Mouse (Mus musculus) megakaryocyte, embryonic 14.5 days (primary cell): Measurements from ENCODE around the gene Tada2b. TPM values are rescaled to one million over a fixed set of nuclear protein-coding genes. Genes with fewer than 3 reads are reported as not detected.

Experiments used
- H3K27me3 ChIP-seq: replicated peaks from 2 replicates; pipeline ENCODE3; 2012; ENCODE audit warnings: inconsistent platforms
- H3K36me3 ChIP-seq: replicated peaks from 2 replicates; pipeline ENCODE3; 2012; ENCODE audit warnings: low read length, inconsistent platforms, mixed read lengths
- H3K4me1 ChIP-seq: 2 replicates; pipeline ENCODE4 v1.6.1; 2012; ENCODE audit warnings: inconsistent platforms
- H3K4me3 ChIP-seq: replicated peaks from 2 replicates; pipeline ENCODE3; 2012; ENCODE audit warnings: moderate library complexity, mild to moderate bottlenecking, inconsistent platforms
- H3K9me3 ChIP-seq: 2 replicates; pipeline ENCODE4 v1.6.1; 2012; ENCODE audit warnings: inconsistent platforms
- FLI1 ChIP-seq: IDR thresholded peaks from 2 replicates; pipeline ENCODE4 v1.6.1; 2012; ENCODE audit warnings: low read length, inconsistent platforms, mixed read lengths
- GATA1 ChIP-seq: IDR thresholded peaks from 3 replicates; pipeline ENCODE4 v1.6.1; 2012; ENCODE audit warnings: mixed read lengths, low read length, inconsistent platforms, borderline replicate concordance
- polyA plus RNA-seq: library from polyadenylated mRNA; stranded (reverse); fragments of >175 nt; gene quantifications from 2 replicates; pipeline ENCODE4 v1.2.3, GENCODE M21; 2012; ENCODE audit warnings: low replicate concordance; ENCODE audit not compliant: insufficient read depth

Tada2b gene
- polyA plus RNA-seq, 1 experiment, result 37.5 TPM

DNA sequence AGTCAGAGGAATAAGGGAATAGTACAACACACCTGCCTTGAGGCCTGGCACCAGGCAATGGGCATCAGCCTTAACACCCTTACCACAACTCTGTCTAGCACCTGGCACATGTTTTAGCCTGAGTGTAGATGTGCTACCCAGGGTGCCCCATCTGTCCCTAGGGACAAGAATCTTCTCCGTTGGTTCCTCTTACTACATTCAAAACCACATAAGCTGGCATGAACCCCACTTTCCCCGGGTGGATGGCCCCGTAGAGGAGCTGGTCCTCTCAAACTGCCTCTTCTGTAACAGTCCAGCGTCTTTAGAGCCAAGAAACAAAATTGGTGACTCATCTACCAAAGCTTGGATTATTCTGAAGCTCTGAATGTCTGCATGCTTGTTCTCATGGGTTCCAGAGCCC, 3.7 kb downstream of the Tada2b start:
- H3K4me1 ChIP-seq, result peaks cover 92% of the 10 kb centered on the region
- TF ChIP-seq GATA1 (no peak), FLI1 (no peak)
- no peaks in the 10 kb centered on the region for H3K9me3 ChIP-seq
- peak overlapping the region; percentile 94 for H3K4me3 ChIP-seq
- peaks cover 63% of the 10 kb centered on the region for H3K36me3 ChIP-seq
- H3K27me3 ChIP-seq, result peaks cover 6% of the 10 kb centered on the region

DNA sequence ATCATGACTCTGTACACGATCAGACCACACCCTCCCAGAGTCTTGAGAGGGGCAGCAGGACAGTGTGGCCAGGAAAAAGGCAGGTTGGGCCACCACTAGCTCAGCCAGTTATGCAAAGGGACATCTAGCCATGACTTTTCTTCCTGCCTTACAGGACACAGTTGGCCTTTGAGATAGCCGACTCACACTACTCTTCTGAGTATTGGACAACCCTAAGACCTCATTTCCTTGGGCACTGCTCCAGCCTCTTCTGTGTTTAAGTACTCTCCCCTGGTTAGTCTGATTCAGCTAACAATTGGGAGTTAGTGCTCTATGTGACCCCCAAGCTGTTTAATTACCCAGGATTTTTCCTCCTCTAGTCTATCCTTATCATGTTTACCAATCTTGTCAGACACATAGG, 4.3 kb downstream of the Tada2b start:
- Histone ChIP-seq H3K4me3 (peak overlapping the region; percentile 94), H3K9me3 (no peaks in the 10 kb centered on the region), H3K4me1 (peaks cover 91% of the 10 kb centered on the region), H3K36me3 (peaks cover 67% of the 10 kb centered on the region), H3K27me3 (no peaks in the 10 kb centered on the region)
- TF ChIP-seq GATA1 (0 out of 3 replicates have a peak, but pooled peaks have one; percentile 12), FLI1 (no peak)

DNA sequence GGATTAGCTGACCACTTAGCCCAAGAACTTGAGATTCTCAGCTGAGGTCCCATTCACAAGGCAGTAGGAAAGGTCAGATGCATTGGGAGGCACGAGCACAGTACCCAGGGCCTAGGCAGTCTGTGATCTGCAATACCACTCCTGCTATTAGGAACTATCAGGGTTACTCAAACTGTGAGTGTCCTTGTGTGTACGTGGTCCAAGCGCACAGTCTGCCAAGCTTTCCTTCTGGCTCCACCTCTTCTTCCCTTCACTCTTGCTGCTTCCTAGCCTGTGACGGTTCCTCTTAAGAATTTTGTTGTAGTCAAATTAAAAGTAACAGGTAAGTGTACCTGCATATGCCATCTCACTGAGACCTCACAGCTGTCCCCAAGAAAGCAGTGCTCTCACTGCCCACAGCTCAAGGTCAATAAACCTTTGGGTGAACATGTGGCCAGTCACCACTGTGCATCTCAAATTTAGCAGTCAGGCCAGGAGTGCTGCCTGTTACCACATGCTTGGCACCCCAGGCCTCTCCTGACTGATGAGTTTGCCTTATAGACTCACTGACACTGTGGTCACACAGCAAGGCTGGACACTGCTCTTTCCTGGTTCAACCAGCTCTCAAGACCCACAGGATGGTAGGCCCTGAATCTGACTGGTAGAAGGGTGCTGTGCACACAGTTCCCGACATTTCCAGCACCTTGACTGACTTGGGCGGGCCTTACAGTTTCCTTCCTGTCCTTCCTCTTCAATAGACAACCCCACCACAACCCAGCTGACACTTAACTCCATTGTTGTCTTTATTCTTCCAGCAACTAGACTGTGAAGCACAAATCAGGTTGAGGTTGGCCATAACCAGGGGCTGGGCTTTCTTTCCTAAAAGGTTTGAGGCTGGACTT, 5.3 kb downstream of the Tada2b start:
- TF ChIP-seq GATA1 (no peak), FLI1 (no peak)
- Histone ChIP-seq H3K36me3 (peaks cover 74% of the 10 kb centered on the region), H3K9me3 (no peaks in the 10 kb centered on the region), H3K4me3 (peak overlapping the region; percentile 94), H3K27me3 (no peaks in the 10 kb centered on the region), H3K4me1 (peaks cover 96% of the 10 kb centered on the region)

DNA sequence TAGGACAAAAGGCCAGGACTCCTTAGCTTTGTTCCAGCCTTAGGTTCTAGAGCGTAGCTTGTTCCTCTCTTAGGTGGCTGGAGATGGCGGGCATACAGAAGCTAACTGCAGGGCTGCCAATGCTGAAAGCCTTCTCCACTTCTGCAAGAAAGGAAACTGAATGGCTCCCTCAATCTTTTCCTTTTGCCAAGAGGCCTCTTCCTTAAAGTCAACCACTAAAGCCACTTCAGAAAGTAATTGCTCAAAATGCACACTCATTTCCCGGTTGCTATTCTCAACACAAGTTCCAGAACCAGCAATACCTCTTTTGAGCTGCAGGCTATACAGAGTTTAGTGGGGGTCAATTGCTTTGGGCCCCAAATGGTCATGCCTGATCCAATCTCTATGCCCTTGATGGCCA, 6.6 kb downstream of the Tada2b start:
- no peaks in the 10 kb centered on the region for H3K9me3 ChIP-seq
- peak overlapping the region; percentile 86 for H3K4me3 ChIP-seq
- no peak for TF ChIP-seq GATA1
- TF ChIP-seq FLI1, result no peak
- peaks cover 80% of the 10 kb centered on the region for H3K36me3 ChIP-seq
- peaks cover 95% of the 10 kb centered on the region for H3K4me1 ChIP-seq
- no peaks in the 10 kb centered on the region for H3K27me3 ChIP-seq

DNA sequence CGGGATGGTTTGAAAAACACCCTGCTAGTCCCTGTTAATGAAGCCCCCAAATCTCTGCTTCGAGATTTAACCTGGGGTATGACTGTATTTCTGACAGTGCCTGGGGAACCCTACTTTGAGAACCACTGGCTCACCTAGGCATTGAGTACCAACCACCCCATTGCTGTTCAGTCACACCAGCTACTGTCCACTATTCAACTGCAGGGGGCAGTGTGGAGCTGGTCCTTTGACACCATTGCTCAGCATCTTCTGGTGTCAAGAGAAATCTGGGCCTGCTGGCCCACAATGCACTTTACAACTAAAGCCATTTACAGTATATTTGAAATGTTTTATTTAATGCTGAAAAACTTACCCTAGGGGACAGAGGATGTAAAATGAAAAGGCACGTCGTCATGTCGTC, 9.8 kb downstream of the Tada2b start:
- Histone ChIP-seq H3K4me3 (peak overlapping the region; percentile 28), H3K36me3 (peaks cover 83% of the 10 kb centered on the region), H3K4me1 (peaks cover 90% of the 10 kb centered on the region), H3K27me3 (no peaks in the 10 kb centered on the region), H3K9me3 (no peaks in the 10 kb centered on the region)
- TF ChIP-seq GATA1, result no peak
- TF ChIP-seq FLI1, result no peak

DNA sequence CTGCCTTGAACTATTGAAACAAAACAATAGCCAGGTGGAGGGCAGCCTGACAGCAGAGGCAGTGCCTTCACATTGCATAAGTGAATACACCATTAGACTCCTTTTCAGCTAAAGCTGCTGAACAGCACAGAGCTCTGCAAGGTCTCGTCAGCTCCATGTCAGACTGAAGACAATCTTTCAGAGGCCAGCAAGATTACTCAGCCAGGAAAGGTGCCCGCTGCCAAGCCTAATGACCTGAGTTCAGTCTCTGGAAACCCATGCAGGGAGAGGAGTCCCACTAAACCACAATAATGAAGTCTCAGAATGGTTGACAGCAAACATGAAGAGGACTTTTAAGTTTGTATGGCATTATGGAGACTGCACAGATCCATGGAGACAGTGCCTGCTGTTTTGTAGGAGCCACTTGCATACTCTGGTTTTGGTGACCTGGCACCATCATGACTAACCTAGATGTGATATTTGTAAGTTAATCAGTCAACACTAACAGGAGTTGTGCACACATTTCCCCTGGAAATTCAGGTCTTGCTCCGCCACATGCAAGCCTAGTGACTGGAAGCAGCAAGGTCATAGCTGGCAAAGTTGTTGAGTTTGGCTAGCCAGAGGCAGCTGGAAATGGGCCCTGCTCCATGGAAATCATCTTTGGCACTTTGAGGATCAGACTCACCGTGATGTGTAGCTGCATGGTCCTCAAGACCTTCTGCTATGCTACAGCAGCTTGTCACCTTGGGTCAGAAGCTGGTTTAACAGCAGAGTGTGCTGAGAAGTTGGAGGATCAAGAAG, 11.0 kb downstream of the Tada2b start:
- no peaks in the 10 kb centered on the region for H3K9me3 ChIP-seq
- TF ChIP-seq GATA1 (no peak), FLI1 (no peak)
- peaks cover 85% of the 10 kb centered on the region for H3K36me3 ChIP-seq
- H3K4me3 ChIP-seq, result no peak overlapping the region
- H3K4me1 ChIP-seq, result peaks cover 90% of the 10 kb centered on the region
- no peaks in the 10 kb centered on the region for H3K27me3 ChIP-seq

DNA sequence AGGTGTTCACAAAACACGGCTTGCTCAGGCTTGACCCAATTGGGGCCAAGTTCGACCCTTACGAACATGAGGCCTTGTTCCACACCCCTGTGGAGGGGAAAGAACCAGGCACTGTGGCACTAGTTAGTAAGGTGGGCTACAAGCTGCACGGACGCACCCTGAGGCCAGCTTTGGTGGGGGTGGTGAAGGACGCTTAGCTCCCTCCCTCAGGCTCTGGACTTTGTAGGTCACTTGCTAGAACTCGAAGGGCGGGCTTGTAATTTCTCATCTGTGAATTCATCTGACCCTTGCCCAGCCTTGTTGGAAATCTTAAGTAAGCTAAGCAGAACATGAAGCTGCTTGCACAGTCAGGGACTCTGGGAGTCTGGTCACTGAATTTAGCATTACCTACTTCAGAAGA, 12.9 kb downstream of the Tada2b start:
- no peak overlapping the region for H3K4me3 ChIP-seq
- H3K27me3 ChIP-seq, result no peaks in the 10 kb centered on the region
- peaks cover 86% of the 10 kb centered on the region for H3K36me3 ChIP-seq
- H3K4me1 ChIP-seq, result peaks cover 90% of the 10 kb centered on the region
- TF ChIP-seq GATA1 (no peak), FLI1 (no peak)
- H3K9me3 ChIP-seq, result no peaks in the 10 kb centered on the region

DNA sequence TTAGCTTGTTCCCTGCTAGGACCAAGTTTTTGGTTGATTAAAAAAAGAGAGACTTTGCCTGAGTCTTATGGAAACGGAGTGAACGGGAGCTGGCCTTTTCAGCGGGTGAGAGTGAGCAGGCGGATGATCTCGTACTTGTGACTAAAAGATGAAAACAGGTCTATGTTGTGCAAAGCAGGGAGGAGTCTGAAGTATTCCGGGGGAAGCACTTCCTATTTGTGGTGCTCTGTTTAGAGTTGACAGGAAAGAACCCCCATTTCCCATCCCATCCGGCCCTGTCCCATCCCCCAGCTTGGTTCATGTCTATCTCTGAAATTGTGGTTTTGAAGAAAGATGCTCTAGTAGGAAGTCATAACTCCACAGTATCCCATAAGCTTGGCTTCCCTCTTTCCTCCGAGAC, 18.2 kb downstream of the Tada2b start:
- Histone ChIP-seq H3K27me3 (no peaks in the 10 kb centered on the region), H3K4me1 (peaks cover 91% of the 10 kb centered on the region), H3K36me3 (peaks cover 39% of the 10 kb centered on the region), H3K4me3 (peak overlapping the region; percentile 94), H3K9me3 (no peaks in the 10 kb centered on the region)
- no peak for TF ChIP-seq FLI1
- TF ChIP-seq GATA1, result no peak

DNA sequence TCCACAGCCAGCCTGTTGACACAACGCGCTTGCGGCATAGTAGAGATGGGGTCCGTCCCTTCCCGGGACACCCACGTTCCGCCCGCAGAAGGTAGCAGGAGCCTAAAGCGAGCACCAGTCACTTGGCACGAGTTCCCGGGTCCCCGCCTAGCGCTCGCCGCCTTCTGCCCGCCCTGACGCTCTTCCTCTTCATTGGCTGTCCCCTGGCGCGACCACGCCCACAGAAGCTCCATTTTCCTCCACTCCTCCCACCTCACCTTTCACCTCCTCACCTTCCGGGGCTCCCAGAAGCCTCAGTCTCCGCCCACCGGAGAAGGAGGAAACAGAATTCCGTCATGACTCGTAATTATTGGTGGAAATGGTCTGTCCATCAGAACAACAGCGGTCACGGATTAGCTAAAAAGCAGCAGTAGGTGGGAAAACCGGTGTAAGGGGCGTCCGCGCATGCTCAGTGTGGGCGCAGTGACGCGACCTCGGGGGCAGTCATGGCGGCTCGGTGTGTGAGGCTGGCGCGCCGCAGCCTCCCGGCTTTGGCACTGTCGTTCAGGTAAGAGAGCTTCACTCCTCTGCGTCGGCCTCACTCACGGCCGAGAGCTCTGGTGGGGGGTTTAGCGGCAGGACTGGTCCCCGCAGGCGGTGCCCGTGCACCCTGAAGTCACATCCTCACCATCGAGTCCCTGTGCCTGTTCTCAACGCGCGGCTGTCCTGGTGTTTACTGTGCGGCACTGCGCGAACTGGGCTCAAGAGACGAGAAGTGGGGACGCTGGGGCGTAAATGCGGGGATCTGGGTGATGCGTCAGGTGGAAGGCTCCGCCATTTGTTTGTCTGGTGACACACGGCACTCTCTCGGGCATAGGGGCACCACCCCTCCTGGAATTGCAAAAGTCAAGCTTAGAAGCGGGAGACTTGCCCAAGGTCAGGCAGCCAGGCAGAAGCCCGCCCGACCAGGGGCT, 19.1 kb downstream of the Tada2b start, which contains the start of gene Grpel1:
Grpel1 (plus strand) TSS at position 290 of the 953 bp plus-strand sequence.
- TF ChIP-seq GATA1 (no peak), FLI1 (no peak)
- Histone ChIP-seq H3K4me1 (peaks cover 92% of the 10 kb centered on the region), H3K27me3 (peaks cover 2% of the 10 kb centered on the region), H3K9me3 (no peaks in the 10 kb centered on the region), H3K36me3 (peaks cover 30% of the 10 kb centered on the region), H3K4me3 (peak within 1 kb of the TSS; percentile 94)
